Mouse (Mus musculus): Measurements from ENCODE around the gene Dmrtc2. TPM values are rescaled to one million over a fixed set of nuclear protein-coding genes. Genes with fewer than 3 reads are reported as not detected.
"Not testable (repeated sequence)": the region's sequence is repeated elsewhere in the genome, so short reads cannot be mapped to it uniquely, and the experiment has no call there.

The Dmrtc2 gene
- total RNA-seq, 2 experiments from 2014 or later: not detected

- DNase-seq (ENCODE audit: low spot score in 2 of 2): no peak
Observed at GRCm38 (mm10) chr7:24864156-24864555, 5.7 kb upstream of the Dmrtc2 start.

DNA sequence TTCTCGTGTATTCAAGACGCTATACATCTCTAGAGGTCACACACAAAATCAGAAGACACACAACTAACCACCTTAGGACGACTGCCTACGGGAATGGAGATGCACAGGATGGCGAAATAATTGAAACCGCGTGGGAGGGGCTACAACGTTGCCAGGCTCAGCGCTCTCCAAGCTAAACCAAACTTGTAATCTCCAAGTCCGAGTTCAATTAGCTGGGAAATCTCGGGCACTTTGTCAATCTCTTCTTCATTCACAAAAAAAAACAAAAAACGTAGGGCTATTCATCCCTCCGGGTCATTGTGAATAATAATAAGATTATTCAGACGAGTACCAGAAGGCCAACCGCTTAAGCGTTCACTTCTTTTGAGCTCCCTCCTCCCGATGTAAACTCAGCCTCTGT, 777 bp upstream of the Dmrtc2 start:
- no peak for DNase-seq (ENCODE audit: low spot score in 2 of 2)

DNA sequence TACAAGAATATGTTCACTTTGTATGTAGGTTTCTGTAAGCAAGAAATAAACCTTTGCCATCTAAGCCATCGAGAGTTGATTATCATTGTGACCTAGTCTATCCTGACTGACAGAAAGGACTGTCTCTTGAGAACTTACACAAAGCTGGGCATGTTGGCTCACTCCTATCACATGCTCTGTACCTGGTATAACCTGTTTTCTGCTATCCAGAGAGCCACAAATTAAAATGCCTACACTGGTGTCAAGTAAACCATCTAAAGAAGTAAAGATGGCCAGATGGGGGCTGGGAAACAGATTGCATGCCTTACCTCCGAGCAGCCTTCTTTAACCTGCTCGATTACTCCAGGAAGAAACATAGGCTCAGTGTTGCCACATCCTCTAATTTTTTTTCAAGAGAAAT, 7.7 kb downstream of the Dmrtc2 start:
- no peak for DNase-seq (ENCODE audit: low spot score in 2 of 2)

DNA sequence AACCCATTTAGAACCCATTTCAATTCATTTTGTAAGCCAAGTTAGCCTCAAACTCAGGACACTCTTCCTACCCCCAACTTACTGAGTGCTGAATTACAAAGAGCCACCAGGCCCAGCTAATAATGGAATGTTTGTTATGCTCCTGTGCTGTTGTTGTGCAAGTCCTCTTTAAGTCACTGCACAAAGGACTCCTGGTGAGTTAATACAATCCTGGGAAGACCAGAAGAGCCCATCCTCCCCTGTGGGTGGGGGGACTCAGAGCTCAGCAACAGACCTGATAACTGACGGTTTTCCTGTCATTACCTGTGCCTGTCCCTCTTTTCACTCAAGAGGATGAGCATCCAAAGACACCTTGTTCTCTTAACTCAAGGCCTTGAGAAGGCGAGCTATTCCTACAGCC, 9.8 kb downstream of the Dmrtc2 start:
- DNase-seq (ENCODE audit: low spot score in 2 of 2): no peak

- DNase-seq (ENCODE audit: low spot score in 2 of 2): no peak
Observed at GRCm38 (mm10) chr7:24882416-24883199, 12.8 kb downstream of the Dmrtc2 start.

- DNase-seq (ENCODE audit: low spot score in 2 of 2): peak; percentile 97
Observed at GRCm38 (mm10) chr7:24883896-24884692, 14.2 kb downstream of the Dmrtc2 start, which contains the start of gene Rps19. TSS of gene Rps19 (plus strand) at chr7:24884371.

GRCm38 (mm10) chr7:24884693-24885291, 14.9 kb downstream of the Dmrtc2 start:
- no peak for DNase-seq (ENCODE audit: low spot score in 2 of 2)

DNA sequence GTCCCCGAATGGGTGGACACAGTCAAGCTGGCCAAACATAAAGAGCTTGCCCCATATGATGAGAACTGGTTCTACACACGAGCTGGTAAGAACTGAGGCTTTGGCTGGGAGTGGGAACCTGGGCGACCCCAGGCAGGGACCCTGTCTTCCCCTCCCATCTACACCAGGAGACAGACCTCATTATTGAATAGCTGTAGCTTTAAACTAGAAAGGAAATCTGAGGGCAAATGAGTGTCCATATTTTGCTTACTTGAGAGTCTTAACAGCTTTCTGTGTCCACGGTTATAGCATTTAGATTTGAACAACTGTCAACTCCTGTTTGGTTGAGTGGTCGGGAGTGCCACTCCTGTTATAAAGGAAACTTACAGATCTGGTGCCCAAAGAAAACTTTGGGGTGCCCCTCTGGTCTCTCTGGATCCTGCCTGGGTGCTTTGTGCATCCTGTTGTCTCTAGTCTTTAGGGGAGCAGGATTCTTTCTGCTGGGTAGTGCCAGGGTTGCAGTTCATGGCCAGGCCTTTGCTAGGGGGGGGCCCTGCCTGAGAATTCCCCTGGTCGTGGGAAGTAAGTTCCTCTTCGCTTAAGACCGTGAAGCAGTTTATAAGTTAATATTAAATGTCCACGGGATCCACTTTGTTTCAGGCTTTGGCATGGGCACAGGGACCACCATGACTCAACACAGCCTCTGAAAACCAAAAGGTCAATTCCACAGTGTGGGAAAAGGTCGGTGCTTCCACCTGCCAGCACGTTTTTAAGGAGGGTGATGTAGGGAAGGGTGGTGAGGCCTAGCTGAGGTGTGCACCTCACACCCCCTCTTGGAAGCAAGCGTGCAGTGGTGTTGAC, 15.8 kb downstream of the Dmrtc2 start:
- DNase-seq (ENCODE audit: low spot score in 2 of 2): no peak

DNA sequence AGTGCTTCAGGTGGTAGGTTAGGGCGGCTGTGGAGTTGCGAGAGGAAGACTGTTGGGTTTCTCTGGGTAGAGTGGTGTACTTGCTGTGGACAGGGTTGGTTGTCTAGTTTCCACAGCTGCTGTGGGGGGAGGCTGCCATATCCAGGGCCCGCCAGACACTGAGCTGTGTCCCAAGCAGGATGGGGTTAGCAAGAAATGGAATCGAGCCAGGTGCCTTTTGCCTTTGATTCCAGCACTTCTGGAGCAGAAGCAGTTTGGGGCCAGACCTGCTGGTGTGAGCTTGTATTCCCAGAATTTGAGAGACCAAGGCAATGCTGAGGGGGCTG, 16.4 kb downstream of the Dmrtc2 start:
- DNase-seq (ENCODE audit: low spot score in 2 of 2): peak in 1 of 2 experiments; percentile 30

- DNase-seq (ENCODE audit: low spot score in 2 of 2): no peak
Observed at GRCm38 (mm10) chr7:24887096-24887495, 17.2 kb downstream of the Dmrtc2 start.

- no peak for DNase-seq (ENCODE audit: low spot score in 2 of 2)
Observed at GRCm38 (mm10) chr7:24889431-24890220, 19.8 kb downstream of the Dmrtc2 start.

DNA sequence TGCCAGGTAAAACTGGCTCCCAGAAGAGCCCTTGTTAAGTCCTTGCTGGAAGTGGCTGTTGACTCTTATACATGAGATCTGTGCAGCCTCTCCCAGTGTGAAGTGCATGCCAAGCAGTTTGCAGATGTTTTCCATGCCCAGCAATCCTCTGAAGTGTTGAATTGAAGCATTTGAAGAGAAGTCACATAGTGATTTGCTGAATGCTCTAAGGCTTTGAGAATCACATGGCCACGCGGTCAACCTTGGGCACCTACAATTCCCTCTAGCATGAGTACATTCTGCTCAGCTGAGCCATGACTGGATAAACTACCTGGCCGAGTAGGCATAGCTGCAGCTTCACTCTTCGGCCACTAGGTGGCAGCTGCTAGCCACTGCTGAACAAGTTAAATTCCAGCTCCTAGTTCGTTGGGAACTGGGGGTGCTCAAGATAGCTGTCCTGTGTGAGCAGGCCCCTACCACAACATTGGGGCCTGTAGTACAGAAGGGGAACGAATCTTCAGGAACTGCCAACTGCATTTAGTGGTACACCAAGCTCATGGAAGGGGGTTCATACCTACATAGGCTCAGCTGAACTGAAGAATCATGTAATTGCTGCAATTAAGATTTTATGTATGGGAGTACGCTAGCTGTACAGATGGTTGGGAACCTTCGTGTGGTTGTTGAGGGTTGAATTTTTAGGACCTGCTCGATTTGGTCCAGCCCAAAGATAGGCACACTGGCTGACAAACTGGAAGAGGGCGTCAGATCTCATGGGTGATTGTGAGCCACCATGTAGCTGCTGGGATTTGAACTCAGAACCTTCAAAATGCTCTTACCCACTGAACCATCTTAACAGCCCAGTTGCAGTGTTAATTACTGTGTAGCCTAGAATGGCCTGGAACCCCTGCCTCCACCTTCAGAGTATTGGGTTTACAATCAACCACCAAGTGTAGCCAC, 20.7 kb downstream of the Dmrtc2 start:
- DNase-seq (ENCODE audit: low spot score in 2 of 2): peak; percentile 60 to 68

GRCm38 (mm10) chr7:24891241-24892124, 21.6 kb downstream of the Dmrtc2 start:
- no peak for DNase-seq (ENCODE audit: low spot score in 2 of 2)

DNA sequence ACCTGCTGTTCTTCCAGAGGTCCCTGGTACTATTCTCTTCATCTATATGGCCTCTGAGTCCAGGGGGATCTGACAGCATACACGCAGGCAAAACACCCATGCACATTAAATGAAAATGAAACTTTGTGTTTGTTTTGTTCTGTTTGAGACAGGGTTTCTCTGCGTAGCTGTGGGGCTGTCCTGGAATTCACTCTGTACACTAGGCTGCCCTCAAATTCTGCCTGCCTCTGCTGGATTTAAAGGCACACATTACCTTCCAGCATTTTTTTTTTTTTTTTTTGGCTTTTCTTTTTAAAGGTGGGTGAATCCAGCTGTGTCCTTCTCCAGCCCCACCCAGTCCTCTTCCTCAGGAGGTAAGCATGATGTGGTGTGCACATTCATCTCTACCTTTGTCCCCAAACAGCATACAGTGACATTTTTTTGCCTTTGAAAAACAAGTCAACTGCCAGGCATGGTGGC, 22.3 kb downstream of the Dmrtc2 start:
- no peak for DNase-seq (ENCODE audit: low spot score in 2 of 2)

DNA sequence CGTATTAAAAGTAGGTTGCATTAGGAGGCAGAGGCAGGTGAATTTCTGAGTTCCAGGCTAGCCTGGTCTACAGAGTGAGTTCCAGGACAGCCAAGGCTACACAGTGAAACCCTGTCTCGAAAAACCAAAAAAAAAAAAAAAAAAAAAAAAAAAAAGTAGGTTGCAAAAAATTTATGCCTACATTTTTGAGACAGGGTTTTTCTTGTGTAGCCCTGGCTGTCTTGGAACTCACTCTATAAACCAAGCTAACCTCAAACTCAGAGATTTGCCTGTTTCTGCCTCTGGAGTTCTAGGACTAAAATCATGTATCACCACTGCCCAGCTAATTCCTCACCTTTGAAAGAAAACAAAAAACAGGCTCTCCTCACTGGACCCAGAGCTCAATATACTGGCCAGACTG, 25.9 kb downstream of the Dmrtc2 start:
- DNase-seq (ENCODE audit: low spot score in 2 of 2): not testable (repeated sequence)

- DNase-seq (ENCODE audit: low spot score in 2 of 2): no peak
Observed at GRCm38 (mm10) chr7:24896269-24896668, 26.4 kb downstream of the Dmrtc2 start.

DNA sequence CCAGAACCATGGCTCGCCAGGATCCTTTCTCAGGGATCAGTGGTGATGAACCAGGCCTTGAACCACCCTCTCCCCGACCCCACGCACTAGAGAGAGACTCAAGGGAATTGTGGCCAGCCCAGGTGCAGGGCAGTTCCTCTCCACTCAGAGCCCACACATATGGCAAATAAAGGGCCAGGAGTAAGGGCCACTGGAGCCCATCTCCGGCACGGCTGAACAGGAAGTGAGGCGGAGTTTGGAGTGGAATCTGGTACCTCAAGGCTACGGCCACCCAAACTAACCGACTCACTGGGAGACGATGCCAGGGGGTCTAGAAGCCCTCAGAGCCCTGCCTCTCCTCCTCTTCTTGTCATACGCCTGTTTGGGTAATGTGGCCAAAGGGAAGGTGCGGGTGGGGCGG, 27.4 kb downstream of the Dmrtc2 start, which contains the start of gene Cd79a:
Gene Cd79a (plus strand): TSS at position 158 of the 400 bp plus-strand sequence.
- no peak for DNase-seq (ENCODE audit: low spot score in 2 of 2)

- no peak for DNase-seq (ENCODE audit: low spot score in 2 of 2)
Observed at GRCm38 (mm10) chr7:24897959-24898358, 28.1 kb downstream of the Dmrtc2 start.

Measured in adrenal gland, adult 18-20 months (tissue).